Mouse (Mus musculus): ENCODE measurements around the gene Gpbp1l1. TPM values are rescaled to one million over a fixed set of nuclear protein-coding genes. Genes with fewer than 3 reads are reported as not detected.
A peak's percentile ranks its signal among the peaks of the same experiment; 100 is the strongest.

Gene Gpbp1l1
- polyA plus RNA-seq, 1 experiment from 2014 or later: 50.3 TPM

GRCm38 (mm10) chr4:116556561-116557305 lies 725 bp upstream of the Gpbp1l1 start:
- ATAC-seq (ENCODE audit: insufficient number of reproducible peaks, low FRiP score, low TSS enrichment, low read depth) (peak; percentile 92), DNase-seq (ENCODE audit: low spot score) (peak; percentile 95)
- Histone ChIP-seq H3K4me3 (ENCODE audit: low read depth, low read length) (peak overlapping the region; percentile 91), H3K27ac (replicated peaks; ENCODE audit: low read depth, low read length) (peak overlapping the region; percentile 75), H3K36me3 (ENCODE audit: control insufficient read depth, insufficient read depth, low read length) (peaks cover 4% of the 10 kb centered on the region; the same call in 1 of the 2 replicates), H3K27me3 (ENCODE audit: control insufficient read depth, insufficient read depth, low read length) (no peaks in the 10 kb centered on the region), H3K9ac (ENCODE audit: low read length) (peak overlapping the region; percentile 56), H3K9me3 (ENCODE audit: control insufficient read depth, low read length) (no peaks in the 10 kb centered on the region), H3K4me2 (ENCODE audit: low read depth, severe bottlenecking) (peak overlapping the region; percentile 67), H3K4me1 (ENCODE audit: control insufficient read depth, insufficient read depth, low read length) (0 out of 2 replicates have a peak, but pooled peaks cover 2% of the 10 kb centered on the region)
- under 1% methylated on average over 28 of the region's 28 CpGs for WGBS

DNA sequence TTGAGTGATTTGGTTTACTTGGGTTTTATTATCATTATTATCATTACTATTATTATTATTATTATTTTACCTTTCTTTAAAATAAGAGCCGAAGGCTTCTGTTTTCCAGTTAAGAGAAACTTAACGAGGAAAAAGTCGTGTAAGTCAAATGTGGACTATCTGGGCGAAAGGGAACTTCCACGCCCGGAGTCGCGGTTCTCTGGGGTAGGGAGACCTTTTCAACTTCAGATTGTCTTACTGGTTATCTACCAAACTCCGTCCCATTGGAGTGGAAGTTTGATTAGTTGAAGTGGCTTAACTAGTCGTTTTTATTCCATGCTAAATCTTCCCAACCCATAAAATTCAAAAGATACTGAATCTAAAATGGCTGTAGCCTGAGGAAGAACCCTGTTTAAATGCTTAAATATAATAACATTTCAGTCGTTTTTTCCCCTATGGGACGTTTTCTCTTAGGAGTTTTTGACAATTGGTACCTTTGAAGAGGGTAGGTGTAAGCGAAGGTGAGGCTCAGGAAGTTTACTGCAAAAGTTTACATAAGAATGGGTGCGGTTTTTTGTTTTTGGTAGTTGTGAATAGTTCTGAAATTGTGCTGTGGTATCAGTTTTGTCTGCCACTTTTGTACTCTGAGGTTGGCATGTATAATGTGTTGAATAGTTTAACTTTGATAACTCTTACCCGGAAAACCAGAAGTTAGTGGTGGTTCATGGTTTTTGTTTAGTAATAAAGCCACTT lies 859 bp downstream of the Gpbp1l1 start:
- DNase-seq (ENCODE audit: low spot score) (peak; percentile 26), ATAC-seq (ENCODE audit: insufficient number of reproducible peaks, low FRiP score, low TSS enrichment, low read depth) (no peak)
- H3K9me3 ChIP-seq (ENCODE audit: control insufficient read depth, low read length): no peaks in the 10 kb centered on the region
- peak overlapping the region; percentile 84 for H3K9ac ChIP-seq (ENCODE audit: low read length)
- peak overlapping the region; percentile 67 for H3K4me2 ChIP-seq (ENCODE audit: low read depth, severe bottlenecking)
- 5% methylated on average over 15 of the region's 15 CpGs for WGBS
- no peaks in the 10 kb centered on the region for H3K27me3 ChIP-seq (ENCODE audit: control insufficient read depth, insufficient read depth, low read length)
- peaks cover 3% of the 10 kb centered on the region; the same call in 1 of the 2 replicates for H3K36me3 ChIP-seq (ENCODE audit: control insufficient read depth, insufficient read depth, low read length)
- 0 out of 2 replicates have a peak, but pooled peaks cover 2% of the 10 kb centered on the region for H3K4me1 ChIP-seq (ENCODE audit: control insufficient read depth, insufficient read depth, low read length)
- peak overlapping the region; percentile 75; the same call in 1 of the 2 replicates for H3K27ac ChIP-seq (replicated peaks; ENCODE audit: low read depth, low read length)
- peak overlapping the region; percentile 91 for H3K4me3 ChIP-seq (ENCODE audit: low read depth, low read length)

DNA sequence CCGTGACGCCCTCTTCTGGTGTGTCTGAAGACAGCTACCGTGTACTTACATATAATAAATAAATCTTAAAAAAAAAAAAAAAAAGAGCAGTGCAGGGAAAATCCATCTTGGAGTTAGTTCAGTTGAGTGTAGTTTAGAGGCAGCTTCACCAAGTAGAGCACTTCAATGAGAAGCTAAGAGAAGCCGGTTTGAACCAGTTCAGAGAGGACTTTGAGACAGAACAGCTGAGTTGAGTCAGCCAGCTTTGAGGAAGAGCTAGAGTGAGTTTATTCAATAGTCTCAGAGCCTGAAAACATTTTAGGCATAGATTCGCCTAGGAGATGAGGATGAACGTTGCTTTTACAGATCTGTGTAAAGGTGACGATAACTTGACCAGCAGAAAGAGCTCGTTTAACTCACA lies 38.3 kb downstream of the Gpbp1l1 start:
- ATAC-seq (ENCODE audit: insufficient number of reproducible peaks, low FRiP score, low TSS enrichment, low read depth) (no peak), DNase-seq (ENCODE audit: low spot score) (no peak)
- H3K9ac ChIP-seq (ENCODE audit: low read length): no peak overlapping the region
- no peak overlapping the region for H3K4me2 ChIP-seq (ENCODE audit: low read depth, severe bottlenecking)
- H3K27ac ChIP-seq (replicated peaks; ENCODE audit: low read depth, low read length): no peak overlapping the region
- WGBS: 80% methylated on average over 8 of the region's 8 CpGs
- H3K36me3 ChIP-seq (ENCODE audit: control insufficient read depth, insufficient read depth, low read length): peaks cover 18% of the 10 kb centered on the region
- H3K9me3 ChIP-seq (ENCODE audit: control insufficient read depth, low read length): no peaks in the 10 kb centered on the region
- no peak overlapping the region for H3K4me3 ChIP-seq (ENCODE audit: low read depth, low read length)
- no peaks in the 10 kb centered on the region for H3K27me3 ChIP-seq (ENCODE audit: control insufficient read depth, insufficient read depth, low read length)
- peaks cover 4% of the 10 kb centered on the region; the same call in 1 of the 2 replicates for H3K4me1 ChIP-seq (ENCODE audit: control insufficient read depth, insufficient read depth, low read length)

DNA sequence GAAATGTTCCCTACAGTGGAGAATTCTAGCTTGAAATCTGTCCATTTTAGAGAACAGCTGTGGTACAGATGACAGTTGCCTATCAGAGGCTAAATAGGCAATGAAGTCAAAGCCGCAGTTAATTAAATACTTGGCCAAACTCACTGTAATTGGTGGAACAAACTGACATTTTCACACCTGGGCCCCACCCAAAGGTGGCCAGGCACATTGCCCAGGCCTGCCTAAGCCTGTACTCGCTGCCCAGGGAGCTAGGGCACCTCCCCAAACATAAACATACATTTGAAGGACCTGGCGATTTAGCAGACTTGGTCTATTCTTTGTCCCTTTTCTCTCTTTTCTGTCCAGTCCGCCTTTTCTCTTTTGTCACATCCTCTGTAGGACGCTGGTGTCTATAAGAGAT lies 38.9 kb downstream of the Gpbp1l1 start, which contains the start of gene Ccdc17:
Gene Ccdc17, plus strand, starts transcription at position 276 of the 400 bp plus-strand sequence.
- Histone ChIP-seq H3K4me1 (ENCODE audit: control insufficient read depth, insufficient read depth, low read length) (peaks cover 4% of the 10 kb centered on the region; the same call in 1 of the 2 replicates), H3K9ac (ENCODE audit: low read length) (peak within 1 kb of the TSS; percentile 69), H3K27me3 (ENCODE audit: control insufficient read depth, insufficient read depth, low read length) (no peaks in the 10 kb centered on the region), H3K4me3 (ENCODE audit: low read depth, low read length) (peak within 1 kb of the TSS; percentile 57), H3K9me3 (ENCODE audit: control insufficient read depth, low read length) (no peaks in the 10 kb centered on the region), H3K4me2 (ENCODE audit: low read depth, severe bottlenecking) (peak within 1 kb of the TSS; percentile 94), H3K36me3 (ENCODE audit: control insufficient read depth, insufficient read depth, low read length) (peaks cover 18% of the 10 kb centered on the region), H3K27ac (replicated peaks; ENCODE audit: low read depth, low read length) (peak within 1 kb of the TSS; percentile 52; the same call in 1 of the 2 replicates)
- 30% methylated on average over 5 of the region's 5 CpGs for WGBS
- ATAC-seq (ENCODE audit: insufficient number of reproducible peaks, low FRiP score, low TSS enrichment, low read depth) (no peak), DNase-seq (ENCODE audit: low spot score) (no peak)

DNA sequence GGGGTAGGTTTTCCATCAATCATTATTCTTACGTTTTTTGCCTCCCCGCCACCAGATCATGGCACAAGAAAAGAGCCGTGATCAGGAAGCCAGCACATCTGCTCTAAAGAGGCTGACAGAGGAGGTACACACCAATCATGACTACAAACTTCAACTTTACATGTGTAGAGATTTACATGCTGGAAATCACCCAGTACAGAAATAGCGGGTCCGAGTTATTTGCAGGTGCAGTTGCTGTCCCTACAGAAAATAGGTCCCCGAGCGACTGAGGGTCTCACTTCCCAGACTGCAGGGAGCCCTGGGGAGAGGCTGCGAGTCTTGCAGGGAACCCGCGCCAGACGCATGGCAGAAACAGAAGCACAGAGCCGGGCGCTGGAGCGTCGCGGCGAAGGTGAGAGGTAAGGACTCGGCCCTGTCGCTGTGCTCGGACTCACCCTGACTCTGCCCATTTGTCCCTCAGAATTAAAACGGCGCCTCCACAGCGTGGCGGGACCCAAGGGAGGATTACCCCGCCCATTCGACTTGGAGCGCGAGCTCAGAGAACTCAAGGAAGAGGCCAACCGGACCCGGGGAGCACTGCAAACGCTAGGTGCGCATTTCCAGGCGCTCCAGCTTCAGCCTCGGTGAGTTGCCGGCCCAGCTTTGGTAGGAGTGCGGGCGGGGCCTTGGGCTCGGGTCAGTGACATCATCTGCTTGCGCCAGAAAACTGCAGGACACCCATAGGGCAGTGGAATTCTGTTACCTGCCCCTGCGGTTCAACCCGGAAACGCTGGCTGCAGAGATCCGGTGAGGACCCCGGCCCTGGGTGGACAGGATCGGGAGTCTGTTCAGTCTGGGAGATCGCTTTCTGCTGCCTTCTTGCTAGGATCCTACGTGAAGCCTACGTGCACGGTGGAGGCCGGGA lies 39.8 kb downstream of the Gpbp1l1 start:
- H3K27me3 ChIP-seq (ENCODE audit: control insufficient read depth, insufficient read depth, low read length): no peaks in the 10 kb centered on the region
- ATAC-seq (ENCODE audit: insufficient number of reproducible peaks, low FRiP score, low TSS enrichment, low read depth) (peak; percentile 89), DNase-seq (ENCODE audit: low spot score) (peak; percentile 93)
- peak overlapping the region; percentile 57 for H3K4me3 ChIP-seq (ENCODE audit: low read depth, low read length)
- under 1% methylated on average over 50 of the region's 50 CpGs for WGBS
- peak overlapping the region; percentile 94 for H3K4me2 ChIP-seq (ENCODE audit: low read depth, severe bottlenecking)
- peak overlapping the region; percentile 52; the same call in 1 of the 2 replicates for H3K27ac ChIP-seq (replicated peaks; ENCODE audit: low read depth, low read length)
- H3K9ac ChIP-seq (ENCODE audit: low read length): peak overlapping the region; percentile 69
- peaks cover 21% of the 10 kb centered on the region for H3K36me3 ChIP-seq (ENCODE audit: control insufficient read depth, insufficient read depth, low read length)
- peaks cover 4% of the 10 kb centered on the region; the same call in 1 of the 2 replicates for H3K4me1 ChIP-seq (ENCODE audit: control insufficient read depth, insufficient read depth, low read length)
- H3K9me3 ChIP-seq (ENCODE audit: control insufficient read depth, low read length): no peaks in the 10 kb centered on the region

DNA sequence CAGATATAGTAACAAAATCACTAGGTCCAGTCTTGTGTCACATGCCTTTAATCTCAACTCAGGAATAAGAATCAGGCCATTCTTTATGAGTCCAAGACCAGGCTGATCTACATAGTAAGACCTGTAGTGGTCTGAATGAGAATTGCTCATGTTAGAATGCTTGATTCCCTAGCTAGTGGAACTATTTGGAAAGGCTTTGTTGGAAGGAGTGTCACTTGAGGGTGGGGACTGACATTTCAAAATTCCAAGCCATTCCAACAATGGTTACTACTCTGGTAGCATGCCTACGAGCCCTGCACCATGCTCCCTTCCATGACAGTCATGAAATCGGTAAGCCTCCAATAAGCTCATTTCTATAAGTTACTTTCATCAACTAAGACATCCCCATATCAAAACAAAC lies 55.2 kb downstream of the Gpbp1l1 start:
- no peak overlapping the region for H3K27ac ChIP-seq (replicated peaks; ENCODE audit: low read depth, low read length)
- 98% methylated on average over 2 of the region's 2 CpGs for WGBS
- DNase-seq (ENCODE audit: low spot score) (no peak), ATAC-seq (ENCODE audit: insufficient number of reproducible peaks, low FRiP score, low TSS enrichment, low read depth) (no peak)
- H3K4me2 ChIP-seq (ENCODE audit: low read depth, severe bottlenecking): no peak overlapping the region
- no peak overlapping the region for H3K4me3 ChIP-seq (ENCODE audit: low read depth, low read length)
- H3K9ac ChIP-seq (ENCODE audit: low read length): no peak overlapping the region
- H3K36me3 ChIP-seq (ENCODE audit: control insufficient read depth, insufficient read depth, low read length): peaks cover 18% of the 10 kb centered on the region
- no peaks in the 10 kb centered on the region for H3K27me3 ChIP-seq (ENCODE audit: control insufficient read depth, insufficient read depth, low read length)
- no peaks in the 10 kb centered on the region for H3K4me1 ChIP-seq (ENCODE audit: control insufficient read depth, insufficient read depth, low read length)
- no peaks in the 10 kb centered on the region for H3K9me3 ChIP-seq (ENCODE audit: control insufficient read depth, low read length)

GRCm38 (mm10) chr4:116615237-116615636 lies 57.8 kb downstream of the Gpbp1l1 start:
- Histone ChIP-seq H3K4me2 (ENCODE audit: low read depth, severe bottlenecking) (no peak overlapping the region), H3K36me3 (ENCODE audit: control insufficient read depth, insufficient read depth, low read length) (peaks cover 23% of the 10 kb centered on the region), H3K9me3 (ENCODE audit: control insufficient read depth, low read length) (no peaks in the 10 kb centered on the region), H3K27ac (replicated peaks; ENCODE audit: low read depth, low read length) (no peak overlapping the region), H3K27me3 (ENCODE audit: control insufficient read depth, insufficient read depth, low read length) (no peaks in the 10 kb centered on the region), H3K9ac (ENCODE audit: low read length) (no peak overlapping the region), H3K4me1 (ENCODE audit: control insufficient read depth, insufficient read depth, low read length) (no peaks in the 10 kb centered on the region), H3K4me3 (ENCODE audit: low read depth, low read length) (no peak overlapping the region)
- ATAC-seq (ENCODE audit: insufficient number of reproducible peaks, low FRiP score, low TSS enrichment, low read depth) (no peak), DNase-seq (ENCODE audit: low spot score) (no peak)
- 96% methylated on average over 2 of the region's 2 CpGs for WGBS

Data from limb, embryonic 11.5 days (tissue).